Comparison of ENCODE assay signal across 8 mouse cellular contexts in genomic region chr8:48844370-48844905, GRCm38 (mm10). TPM values are rescaled to one million over a fixed set of nuclear protein-coding genes. Genes with fewer than 3 reads are reported as not detected.
DNase-seq lines count a peak whose midpoint lies in the region; ATAC-seq lines count a peak whose summit lies in the region.

No protein-coding gene starts in this region.

- WGBS in liver, embryonic 11.5 days, result 1% methylated on average over 14 of the region's 14 CpGs
- 2% methylated on average over 14 of the region's 14 CpGs for WGBS in forebrain, embryonic 13.5 days
- WGBS in kidney, embryonic 15.5 days, result under 1% methylated on average over 14 of the region's 14 CpGs

- H3K4me3 ChIP-seq in liver, embryonic 11.5 days (ENCODE audit: low read depth, low read length), result peak overlapping the region; percentile 65
- peak overlapping the region; percentile 67 for H3K4me3 ChIP-seq in forebrain, embryonic 13.5 days
- peak overlapping the region; percentile 67 for H3K4me3 ChIP-seq in kidney, embryonic 15.5 days (replicated peaks)

- H3K36me3 ChIP-seq in liver, embryonic 11.5 days (ENCODE audit: control insufficient read depth, insufficient read depth, low read length), result no peaks in the 10 kb centered on the region
- H3K36me3 ChIP-seq in forebrain, embryonic 13.5 days (ENCODE audit: poor library complexity, severe bottlenecking), result no peaks in the 10 kb centered on the region
- no peaks in the 10 kb centered on the region for H3K36me3 ChIP-seq in kidney, embryonic 15.5 days

- peaks cover 5% of the 10 kb centered on the region; the same call in 1 of the 2 replicates for H3K4me1 ChIP-seq in liver, embryonic 11.5 days (replicated peaks; ENCODE audit: control insufficient read depth, insufficient read depth, low read length)
- H3K4me1 ChIP-seq in forebrain, embryonic 13.5 days, result peaks cover 24% of the 10 kb centered on the region
- peaks cover 21% of the 10 kb centered on the region for H3K4me1 ChIP-seq in kidney, embryonic 15.5 days

- peak overlapping the region; percentile 75 for H3K4me2 ChIP-seq in liver, embryonic 11.5 days
- H3K4me2 ChIP-seq in forebrain, embryonic 13.5 days, result peak overlapping the region; percentile 94
- peak overlapping the region; percentile 94 for H3K4me2 ChIP-seq in kidney, embryonic 15.5 days

- H3K9ac ChIP-seq in liver, embryonic 11.5 days (ENCODE audit: low read depth, low read length), result no peak overlapping the region
- peak overlapping the region; percentile 76 for H3K9ac ChIP-seq in forebrain, embryonic 13.5 days
- peak overlapping the region; percentile 70 for H3K9ac ChIP-seq in kidney, embryonic 15.5 days

- DNase-seq in liver, embryonic 11.5 days (ENCODE audit: low spot score), result no peak
- DNase-seq in liver, result no peak
- DNase-seq in neural tube, embryonic 10.5 days (ENCODE audit: extremely low spot score, low spot score), result peak; percentile 49
- no peak for DNase-seq in Muller cell, postnatal 12 days (ENCODE audit: inconsistent ontology term)
- DNase-seq in left cerebral cortex, adult 8-10 months (ENCODE audit: low spot score in 2 of 2), result no peak
- no peak for DNase-seq in urinary bladder, adult 2 months (ENCODE audit: low spot score)

- peaks cover 46% of the 10 kb centered on the region for H3K27me3 ChIP-seq in liver, embryonic 11.5 days (replicated peaks; ENCODE audit: control insufficient read depth, insufficient read depth, low read length)
- peaks cover 57% of the 10 kb centered on the region for H3K27me3 ChIP-seq in forebrain, embryonic 13.5 days
- peaks cover 28% of the 10 kb centered on the region for H3K27me3 ChIP-seq in kidney, embryonic 15.5 days

- ATAC-seq in liver, embryonic 11.5 days (replicated peaks; ENCODE audit: low FRiP score), result 0 out of 2 replicates have a peak, but pooled peaks have one; percentile 10
- 0 out of 2 replicates have a peak, but pooled peaks have one; percentile 3 for ATAC-seq in forebrain, embryonic 13.5 days
- ATAC-seq in kidney, embryonic 15.5 days (replicated peaks; ENCODE audit: low FRiP score), result peak; percentile 16; the same call in 1 of the 2 replicates

- no peak overlapping the region for H3K27ac ChIP-seq in liver, embryonic 11.5 days (ENCODE audit: low read depth, low read length)
- H3K27ac ChIP-seq in forebrain, embryonic 13.5 days, result no peak overlapping the region
- 0 out of 2 replicates have a peak overlapping the region, but pooled peaks have one; percentile 18 for H3K27ac ChIP-seq in kidney, embryonic 15.5 days

- H3K9me3 ChIP-seq in liver, embryonic 11.5 days (ENCODE audit: control insufficient read depth, low read length), result no peaks in the 10 kb centered on the region
- no peaks in the 10 kb centered on the region for H3K9me3 ChIP-seq in forebrain, embryonic 13.5 days (replicated peaks)
- H3K9me3 ChIP-seq in kidney, embryonic 15.5 days (replicated peaks), result no peaks in the 10 kb centered on the region

RNA-seq across cellular contexts. Expression of gene Tenm3, which starts 0.7 kb away (rescaled TPM):
- polyA plus RNA-seq in liver, embryonic 11.5 days (2014; fragmentation: Nextera tagmentation; extraction: Ambion mirVana), result 11.0 and 13.6 TPM in 2 replicates
- 20.6 and 20.9 TPM in 2 replicates for polyA plus RNA-seq in forebrain, embryonic 13.5 days (2015; fragmentation: Nextera tagmentation; extraction: Ambion mirVana)
- 22.3 and 26.2 TPM in 2 replicates for polyA plus RNA-seq in kidney, embryonic 15.5 days (2015; fragmentation: Nextera tagmentation; extraction: Ambion mirVana)
- total RNA-seq in left cerebral cortex, adult 8-10 months (2022), result 10 to 100 TPM; 71.0 to 86.4 (median 79.6) TPM
- 7.7 and 13.8 TPM in 2 replicates for polyA plus RNA-seq in urinary bladder, adult 2 months (2012; rRNA removed)
